Mouse (Mus musculus): ENCODE measurements around the gene Smarca5. TPM values are rescaled to one million over a fixed set of nuclear protein-coding genes. Genes with fewer than 3 reads are reported as not detected.

The Smarca5 gene
- total RNA-seq, 1 experiment from 2014 or later = 188 TPM

- ATAC-seq (replicated peaks; ENCODE audit: insufficient number of reproducible peaks, low FRiP score, low TSS enrichment, poor library complexity, severe bottlenecking) = no peak
Observed at GRCm38 (mm10) chr8:80683756-80684335, 55.5 kb downstream of the Smarca5 start.

- no peak for ATAC-seq (replicated peaks; ENCODE audit: insufficient number of reproducible peaks, low FRiP score, low TSS enrichment, poor library complexity, severe bottlenecking)
Observed at GRCm38 (mm10) chr8:80682594-80682993, 56.7 kb downstream of the Smarca5 start.

GRCm38 (mm10) chr8:80669277-80669901 is 69.9 kb downstream of the Smarca5 start:
- no peak for ATAC-seq (replicated peaks; ENCODE audit: insufficient number of reproducible peaks, low FRiP score, low TSS enrichment, poor library complexity, severe bottlenecking)

- ATAC-seq (replicated peaks; ENCODE audit: insufficient number of reproducible peaks, low FRiP score, low TSS enrichment, poor library complexity, severe bottlenecking) = no peak
Observed at GRCm38 (mm10) chr8:80663476-80663875, 75.8 kb downstream of the Smarca5 start.

- ATAC-seq (replicated peaks; ENCODE audit: insufficient number of reproducible peaks, low FRiP score, low TSS enrichment, poor library complexity, severe bottlenecking) = no peak
Observed at GRCm38 (mm10) chr8:80661055-80661454, 78.2 kb downstream of the Smarca5 start.

GRCm38 (mm10) chr8:80657639-80658038 is 81.7 kb downstream of the Smarca5 start:
- no peak for ATAC-seq (replicated peaks; ENCODE audit: insufficient number of reproducible peaks, low FRiP score, low TSS enrichment, poor library complexity, severe bottlenecking)

Other genes starting within 250 kb of the Smarca5 start
- 0.78 to 20.1 TPM (median 11.3 TPM) in 3 replicates for gene Gypa, start 245.7 kb downstream of the Smarca5 start, total RNA-seq (2017)
- gene Frem3, start 128.4 kb downstream of the Smarca5 start, total RNA-seq (2017) = not detected in 3 replicates
- 0.43 to 0.49 TPM in 2 of 3 replicates, not detected in the other for gene Gab1, start 141.0 kb upstream of the Smarca5 start, total RNA-seq (2017)